Mouse (Mus musculus): Measurements from ENCODE around the gene Asna1.

Gene Asna1

DNA sequence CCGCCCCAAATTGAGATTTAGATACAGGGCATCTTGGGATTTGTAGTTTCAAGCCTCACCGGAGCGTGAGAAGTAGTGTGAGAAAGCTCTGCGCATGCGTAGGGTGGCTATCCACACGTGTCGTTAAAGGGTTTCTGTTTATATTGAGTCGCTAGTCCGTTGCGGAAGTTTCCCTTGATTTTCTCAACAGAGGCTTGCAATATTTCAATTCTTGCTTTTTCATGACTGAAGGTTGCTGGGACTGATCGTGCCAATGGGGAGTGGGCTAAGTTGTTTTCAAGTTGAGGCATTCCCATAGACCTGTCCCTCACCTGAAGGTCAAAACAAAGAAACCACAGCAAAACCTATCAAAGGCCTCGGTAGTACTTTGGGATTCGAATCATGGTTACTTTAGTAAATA is 9.7 kb upstream of the Asna1 start:
- peak; percentile 77 for DNase-seq

DNA sequence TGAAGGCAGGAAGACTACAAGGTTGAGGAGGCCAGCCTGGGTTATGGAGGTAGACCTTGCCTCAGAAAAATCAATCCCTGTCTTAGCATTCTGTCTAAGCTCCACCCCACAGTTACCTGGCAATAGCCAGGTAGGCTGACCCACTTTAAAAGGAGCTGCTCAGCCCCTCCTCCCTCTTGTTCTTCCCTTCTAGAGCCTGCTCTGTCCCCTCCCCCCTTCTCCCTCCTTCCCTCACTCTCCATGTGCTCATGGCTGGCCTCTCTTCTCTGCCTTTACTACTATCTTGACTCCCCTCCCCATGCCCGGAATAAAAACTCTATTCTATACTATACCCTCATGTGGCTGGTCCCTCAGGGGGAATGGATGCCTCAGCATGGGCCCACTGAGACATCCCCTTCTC is 8.8 kb upstream of the Asna1 start:
- DNase-seq, result peak; percentile 48

DNA sequence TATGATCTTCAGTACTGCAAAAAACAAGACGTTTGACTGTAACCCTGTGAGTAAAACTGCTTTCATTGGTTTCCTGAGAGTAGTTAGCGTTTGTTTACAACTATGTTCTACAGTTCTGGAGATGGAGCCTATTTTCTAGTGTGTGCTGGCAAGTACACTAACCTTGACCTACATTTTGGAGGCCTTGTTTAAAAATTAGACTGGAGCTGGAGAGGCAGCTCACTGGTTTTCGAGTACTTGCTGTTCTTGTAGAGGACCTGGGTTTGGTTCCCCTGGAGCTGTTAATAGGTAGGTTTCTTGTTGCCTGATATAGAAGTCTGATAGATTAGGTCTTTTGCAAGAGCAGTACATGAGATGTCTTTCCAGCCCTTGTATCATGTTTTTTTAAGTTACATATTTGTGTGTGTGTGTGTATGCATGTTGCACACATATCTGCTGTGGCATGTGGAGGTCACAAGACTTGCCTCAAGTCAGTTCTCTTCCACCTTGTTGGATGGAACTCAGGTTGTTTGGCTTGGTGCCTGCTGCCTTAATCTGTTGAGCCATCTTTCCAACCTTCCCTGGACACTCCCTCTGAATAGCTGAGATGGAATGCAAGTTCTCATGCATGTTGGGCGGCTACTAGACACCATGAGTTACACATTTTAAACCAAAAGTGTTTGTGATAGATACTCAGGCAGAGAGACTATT is 7.7 kb upstream of the Asna1 start:
- no peak for DNase-seq

DNA sequence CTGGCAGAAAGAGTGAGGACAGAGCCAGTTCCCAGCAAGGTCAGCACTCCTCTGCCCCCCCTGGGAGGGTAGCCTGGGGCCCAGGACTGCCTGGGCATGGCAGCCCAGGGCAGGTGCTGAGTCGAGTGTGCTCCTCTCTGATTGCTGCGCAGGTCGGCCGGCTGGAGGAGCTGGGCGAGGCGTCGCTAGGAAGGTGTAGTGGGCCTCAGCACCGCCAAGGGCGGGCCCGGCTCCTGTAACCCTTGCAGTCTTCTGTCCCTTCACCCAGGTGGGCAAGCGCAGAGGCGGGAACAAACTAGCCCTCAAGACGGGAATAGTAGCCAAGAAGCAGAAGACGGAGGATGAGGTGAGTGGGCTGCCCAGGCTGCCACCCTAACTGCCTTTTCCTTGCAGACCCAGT is 4.2 kb upstream of the Asna1 start:
- DNase-seq, result peak; percentile 49

DNA sequence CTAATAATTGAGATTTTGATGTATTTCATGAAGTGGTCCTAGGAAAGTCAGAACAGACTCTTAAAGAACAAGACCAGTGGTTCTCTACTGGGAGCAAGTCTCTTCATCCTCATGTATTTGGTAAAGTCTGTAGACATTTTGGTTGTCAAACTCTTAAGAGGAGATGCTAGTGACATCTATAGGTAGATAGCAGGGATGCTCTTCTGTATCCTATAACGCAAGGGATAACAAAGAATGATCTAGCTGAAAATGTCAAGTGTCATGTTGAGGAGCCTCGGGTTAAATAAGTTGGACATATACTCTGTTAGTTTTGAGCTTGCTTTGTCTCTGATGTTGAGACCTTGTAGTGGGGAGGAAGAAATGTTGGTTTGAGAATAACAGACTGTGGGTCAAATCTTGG is 2.8 kb upstream of the Asna1 start:
- no peak for DNase-seq

DNA sequence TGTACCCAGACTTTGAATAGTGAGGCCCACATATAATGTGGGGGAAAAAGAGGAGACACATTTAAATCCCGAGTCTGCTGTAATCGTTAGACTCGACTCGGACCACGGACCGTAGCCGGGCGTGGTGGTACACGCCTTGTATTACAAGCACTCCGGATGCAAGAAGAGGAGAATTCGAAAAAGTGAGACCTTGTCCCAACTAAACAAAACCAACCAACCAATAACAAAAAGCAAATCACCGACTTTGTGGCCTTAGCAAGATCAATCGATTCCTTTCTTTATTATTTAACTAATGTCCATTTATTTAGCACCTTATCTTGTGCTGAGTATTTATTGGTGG is 2.4 kb upstream of the Asna1 start:
- DNase-seq, result no peak

DNA sequence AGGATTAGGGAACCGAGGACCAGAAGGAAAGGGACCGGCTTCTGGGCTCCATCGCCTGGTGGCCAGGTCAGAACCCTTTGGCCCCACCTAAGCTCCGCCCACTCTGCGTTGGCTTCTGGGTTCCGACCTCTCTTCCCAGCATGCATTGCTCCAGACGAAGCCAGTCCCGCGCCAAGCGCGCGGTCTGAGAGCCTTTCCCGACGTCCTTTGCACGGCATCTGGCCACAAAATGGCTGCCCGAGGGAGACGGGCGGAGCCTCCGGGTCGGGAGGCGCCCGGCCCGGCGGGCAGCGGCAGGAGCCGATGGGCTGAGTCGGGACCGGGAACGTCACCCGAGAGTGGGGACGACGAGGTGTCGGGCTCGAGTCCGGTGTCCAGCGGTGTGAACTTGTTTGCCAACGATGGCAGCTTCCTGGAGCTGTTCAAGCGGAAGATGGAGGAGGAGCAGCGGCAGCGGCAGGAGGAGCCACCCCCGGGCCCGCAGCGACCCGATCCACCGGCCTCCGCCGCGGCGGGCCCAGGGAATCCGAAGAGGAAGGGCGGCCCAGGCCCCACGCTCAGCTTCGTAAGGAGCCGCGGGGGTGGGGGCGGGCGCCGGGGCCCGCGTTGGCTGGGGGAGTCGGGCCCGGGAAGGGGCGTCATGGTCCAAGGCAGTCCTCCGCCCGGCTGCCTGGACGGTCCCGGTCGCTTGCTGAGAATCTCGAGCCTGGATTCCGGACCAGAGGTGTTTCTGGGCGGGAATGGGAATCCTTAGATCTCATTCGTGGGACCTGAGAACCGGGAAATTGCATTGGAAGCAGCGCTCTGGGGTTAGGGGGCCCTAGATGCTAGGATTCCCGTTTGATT is 1.8 kb upstream of the Asna1 start, which contains the start of gene Trir:
Gene Trir (plus strand): TSS at position 154 of the 846 bp plus-strand sequence.
- DNase-seq, result peak; percentile 98

DNA sequence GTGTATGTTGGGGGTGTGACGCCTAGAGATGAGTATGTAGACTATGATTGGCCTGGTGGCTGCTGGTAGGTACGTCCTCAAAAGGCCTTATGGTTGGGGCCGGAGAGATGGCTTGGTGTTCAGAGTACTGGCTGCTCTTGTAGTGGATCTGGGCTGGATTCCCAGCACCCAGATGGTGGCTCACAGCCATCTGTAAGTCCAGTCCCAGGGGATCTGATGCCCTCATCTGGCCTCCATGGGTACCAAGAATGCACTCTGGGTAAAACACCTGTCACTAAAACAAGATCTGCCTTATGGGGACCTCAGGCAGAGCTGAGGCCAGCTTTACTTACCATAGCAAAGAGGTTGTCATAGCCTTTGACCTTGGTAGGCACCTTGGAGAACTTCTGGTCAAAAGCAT is 1.2 kb downstream of the Asna1 start:
- peak; percentile 50 for DNase-seq

DNA sequence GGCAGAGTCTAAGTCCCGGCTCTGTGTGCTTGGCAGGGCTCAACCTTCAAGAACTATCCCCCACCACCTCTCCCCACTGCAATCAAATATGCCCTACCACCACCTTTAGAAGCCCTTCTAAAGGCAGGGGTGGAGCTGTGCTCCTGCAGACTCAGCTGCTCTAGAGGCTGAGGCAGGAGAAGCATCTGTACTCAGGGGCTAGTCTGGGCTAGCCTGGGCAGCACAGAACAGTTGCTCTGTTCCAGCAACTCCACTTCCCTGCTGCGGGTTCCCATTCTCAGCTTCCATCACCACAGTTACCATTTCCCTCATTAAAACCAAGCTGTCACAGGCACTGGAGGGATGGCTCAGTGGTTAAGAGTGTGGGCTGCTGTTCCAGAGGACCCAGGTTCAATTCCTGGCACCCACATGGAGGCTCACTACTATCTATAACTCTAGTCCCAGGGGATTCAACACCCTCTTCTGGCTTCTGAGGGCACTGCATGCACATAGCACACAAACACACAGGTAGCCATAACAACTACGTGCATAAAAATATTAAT is 3.5 kb downstream of the Asna1 start:
- DNase-seq, result no peak

DNA sequence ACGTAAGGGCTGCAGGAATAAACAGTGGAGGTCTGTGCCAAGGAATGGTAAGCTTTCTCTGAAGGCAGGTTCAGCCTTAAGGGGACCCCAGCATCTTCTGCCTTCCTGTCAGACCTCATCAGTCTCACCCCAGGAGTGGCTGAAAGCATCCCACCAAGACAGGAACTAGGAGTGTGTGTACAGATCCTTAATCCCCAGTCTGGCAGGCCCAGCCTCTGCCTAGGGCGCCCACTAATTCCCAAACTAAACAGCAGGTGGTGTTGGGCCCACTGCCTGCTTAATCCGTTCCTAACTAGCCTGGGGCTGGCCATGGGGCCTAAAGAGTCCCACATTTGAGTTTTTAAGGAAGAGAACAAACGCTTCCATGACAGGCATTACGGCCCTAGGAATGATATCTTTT is 7.9 kb downstream of the Asna1 start:
- DNase-seq, result no peak

DNA sequence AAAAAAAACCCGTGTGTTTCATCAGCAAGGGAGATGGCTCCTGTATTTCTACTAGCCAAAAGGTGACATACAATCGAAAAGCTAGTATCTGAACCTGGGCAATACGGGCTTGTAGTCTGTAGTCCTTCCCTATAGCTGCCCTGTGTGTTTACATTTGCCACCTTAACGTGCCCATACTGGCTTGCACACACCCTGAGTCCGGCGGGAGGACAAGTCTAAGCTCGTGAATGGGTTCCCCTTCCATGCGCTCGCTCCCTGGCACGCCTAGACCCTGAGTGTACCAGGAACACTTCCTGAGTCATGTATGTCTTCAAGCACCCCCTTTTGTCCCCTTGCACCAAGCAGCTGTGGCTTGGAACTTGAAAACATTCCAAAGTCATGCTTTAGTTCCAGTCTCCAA is 8.4 kb downstream of the Asna1 start:
- peak; percentile 10 for DNase-seq

DNA sequence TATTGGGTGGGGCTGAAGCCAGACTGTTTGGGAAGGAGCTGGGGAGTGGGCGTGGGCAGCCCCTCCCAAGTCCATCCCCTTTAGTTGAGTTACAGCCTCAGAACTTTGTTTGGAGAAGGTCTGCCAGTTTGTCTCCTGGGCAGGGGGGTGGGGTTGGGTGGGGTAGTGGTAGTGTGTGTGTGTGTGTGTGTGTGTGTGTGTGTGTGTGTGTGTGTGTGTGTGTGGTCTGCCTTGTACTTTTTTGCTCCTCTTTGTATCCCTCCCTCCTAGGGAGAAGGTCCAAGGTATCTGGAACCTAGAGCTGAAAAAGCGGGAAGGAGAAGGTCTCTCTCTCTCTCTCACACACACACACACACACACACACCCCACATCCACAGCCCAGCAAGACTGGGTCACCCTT is 10.7 kb downstream of the Asna1 start, which contains the start of gene Best2:
Gene Best2 (minus strand): TSS at position 101 of the 400 bp plus-strand sequence.
- no peak for DNase-seq

DNA sequence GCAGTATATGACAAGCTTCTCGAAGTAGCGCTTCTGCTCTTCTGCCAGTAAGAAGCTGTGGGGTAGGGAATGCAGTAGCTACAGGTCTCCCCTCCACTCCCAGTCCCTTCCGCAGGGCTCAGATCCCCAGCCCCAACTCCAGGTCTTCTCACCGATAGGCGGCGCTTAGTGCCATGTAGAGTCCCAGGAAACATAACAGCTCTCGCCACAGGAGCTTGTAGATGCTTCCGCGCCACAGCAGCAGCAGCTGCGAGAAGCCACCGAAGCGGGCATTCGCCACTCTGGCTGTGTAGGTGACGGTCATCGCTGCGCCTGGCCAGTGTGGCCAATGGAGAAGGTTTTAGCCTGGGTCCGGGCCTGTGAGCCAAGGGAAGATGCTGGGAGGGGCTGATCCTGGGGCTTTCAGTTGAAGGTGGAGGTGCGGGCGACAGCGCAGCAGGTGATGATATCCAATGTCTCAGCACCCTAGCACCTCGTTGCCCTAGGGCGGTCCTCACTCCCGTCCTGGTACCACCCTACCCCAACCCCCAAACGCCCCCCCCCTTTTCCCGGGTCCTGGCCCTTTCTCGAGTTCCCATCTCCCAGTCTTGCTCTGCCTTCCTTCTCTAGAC is 11.7 kb downstream of the Asna1 start:
- DNase-seq, result peak; percentile 78

DNA sequence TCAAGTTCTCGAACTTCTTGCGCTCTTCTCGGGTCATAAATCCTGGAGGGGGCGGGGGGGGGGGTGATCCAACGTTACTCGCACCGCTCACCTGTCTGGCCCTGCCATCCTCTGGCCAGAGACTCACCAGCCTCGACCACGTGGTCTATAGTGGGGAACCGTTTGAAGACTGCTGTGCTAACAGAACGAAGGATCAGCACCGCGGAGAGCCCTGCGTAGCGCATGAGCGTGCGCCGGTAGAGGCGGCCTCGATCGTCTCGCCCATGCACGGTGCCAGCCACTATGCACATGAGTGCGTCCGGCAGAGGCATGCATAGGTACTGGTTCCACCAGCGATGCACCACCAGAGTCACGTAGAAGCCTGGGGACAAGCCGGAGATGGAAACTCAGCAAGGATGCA is 13.8 kb downstream of the Asna1 start:
- no peak for DNase-seq

DNA sequence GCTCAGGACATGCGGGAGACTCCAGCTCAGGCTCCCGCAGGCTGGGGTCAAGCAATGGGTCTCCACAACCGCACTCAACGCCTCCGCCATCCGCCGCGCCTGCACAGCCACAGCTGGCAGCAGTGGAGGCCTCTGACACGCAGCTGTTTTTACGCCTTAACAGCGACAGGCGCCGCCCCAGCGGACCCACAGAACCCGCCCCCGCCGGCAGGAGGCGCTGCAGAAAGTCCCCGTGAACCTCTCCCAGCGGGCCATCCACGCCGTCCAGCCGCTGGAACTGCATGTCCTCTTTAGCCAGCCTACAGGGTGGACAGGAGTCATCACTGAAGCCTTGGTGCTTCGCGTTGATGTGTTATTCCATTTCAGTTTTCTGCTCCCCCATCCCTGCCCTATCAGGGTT is 17.4 kb downstream of the Asna1 start:
- peak; percentile 8 for DNase-seq

DNA sequence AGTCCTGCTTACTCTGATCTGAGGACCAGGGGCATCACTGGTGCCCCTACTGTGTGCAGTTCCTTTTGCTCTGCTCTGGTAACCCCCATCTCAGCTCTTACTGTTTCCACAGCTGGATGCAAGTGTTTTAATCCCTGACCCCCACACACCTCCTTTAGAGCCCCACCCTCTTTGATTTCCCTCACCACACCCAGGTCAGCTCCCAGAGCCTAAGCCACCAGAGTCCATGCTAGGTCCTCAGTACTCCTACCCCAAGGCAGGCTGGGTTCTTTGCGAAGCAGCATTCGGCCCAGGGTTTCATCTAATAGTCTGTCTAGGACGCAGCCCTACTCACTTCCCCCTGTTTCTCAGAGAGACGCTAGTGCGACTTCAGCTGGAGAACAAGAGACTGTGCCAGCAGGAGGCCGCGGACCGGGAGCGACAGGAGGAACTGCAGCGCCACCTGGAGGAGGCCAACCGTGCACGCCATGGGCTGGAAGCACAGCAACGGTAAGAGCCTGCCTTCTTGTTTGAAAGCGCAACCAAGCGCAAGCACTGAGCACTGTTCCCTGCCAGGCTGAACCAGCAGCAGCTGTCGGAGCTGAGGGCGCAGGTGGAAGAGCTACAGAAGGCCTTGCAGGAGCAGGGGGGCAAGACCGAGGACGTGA is 27.3 kb downstream of the Asna1 start:
- DNase-seq, result peak; percentile 95

DNA sequence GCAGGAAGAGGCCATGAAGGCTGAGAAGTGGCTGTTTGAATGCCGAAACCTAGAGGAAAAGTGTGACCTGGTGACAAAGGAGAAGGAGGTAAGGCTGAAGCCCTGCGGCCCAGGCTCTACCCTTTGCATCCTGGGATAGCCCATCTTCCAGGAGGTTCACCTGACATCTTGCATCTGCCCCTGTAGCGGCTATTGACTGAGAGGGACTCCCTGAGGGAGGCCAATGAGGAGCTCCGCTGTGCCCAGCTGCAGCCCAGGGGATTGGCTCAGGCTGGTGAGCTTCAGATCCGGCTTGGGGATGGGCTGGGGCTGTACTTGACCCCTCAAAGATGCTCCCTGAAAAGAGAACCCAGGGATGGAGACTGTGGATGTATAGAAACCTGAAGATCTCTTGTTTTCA is 28.1 kb downstream of the Asna1 start:
- DNase-seq, result peak; percentile 28

DNA sequence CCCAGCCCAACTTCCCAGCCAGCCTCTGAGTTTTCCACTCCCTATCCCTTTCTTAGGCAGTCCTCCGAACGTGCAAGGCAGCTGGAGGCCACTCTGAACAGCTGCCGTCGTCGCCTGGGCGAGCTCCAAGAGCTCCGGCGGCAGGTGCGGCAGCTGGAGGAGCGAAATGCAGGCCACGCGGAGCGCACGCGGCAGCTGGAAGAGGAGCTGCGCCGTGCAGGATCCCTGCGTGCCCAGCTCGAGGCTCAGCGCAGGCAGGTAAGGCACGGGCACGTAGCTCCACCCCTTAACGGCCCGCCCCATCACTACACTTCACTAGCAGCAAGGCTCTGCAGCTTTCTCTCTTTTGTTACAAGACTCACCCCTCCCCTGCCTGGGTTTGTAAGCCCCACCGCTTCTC is 29.4 kb downstream of the Asna1 start:
- DNase-seq, result peak; percentile 33

DNA sequence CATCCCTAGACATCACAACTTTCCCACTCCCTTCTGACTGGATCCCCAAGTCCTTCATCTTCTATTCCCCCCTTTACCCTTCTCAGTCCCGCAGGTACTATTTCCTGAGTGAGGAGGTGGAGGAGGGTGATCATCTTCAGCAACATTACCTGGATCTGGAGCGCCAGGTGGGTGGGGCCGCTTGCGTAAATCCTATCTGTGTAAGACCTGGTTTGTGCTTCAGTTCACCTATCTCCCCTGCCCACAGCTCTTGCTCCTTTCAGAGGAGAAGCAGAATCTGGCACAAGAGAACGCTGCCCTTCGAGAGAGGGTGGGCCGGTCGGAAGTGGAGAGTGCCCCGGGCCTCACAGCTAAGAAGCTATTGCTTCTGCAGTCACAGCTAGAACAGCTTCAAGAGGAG is 30.7 kb downstream of the Asna1 start:
- peak; percentile 32 for DNase-seq

DNA sequence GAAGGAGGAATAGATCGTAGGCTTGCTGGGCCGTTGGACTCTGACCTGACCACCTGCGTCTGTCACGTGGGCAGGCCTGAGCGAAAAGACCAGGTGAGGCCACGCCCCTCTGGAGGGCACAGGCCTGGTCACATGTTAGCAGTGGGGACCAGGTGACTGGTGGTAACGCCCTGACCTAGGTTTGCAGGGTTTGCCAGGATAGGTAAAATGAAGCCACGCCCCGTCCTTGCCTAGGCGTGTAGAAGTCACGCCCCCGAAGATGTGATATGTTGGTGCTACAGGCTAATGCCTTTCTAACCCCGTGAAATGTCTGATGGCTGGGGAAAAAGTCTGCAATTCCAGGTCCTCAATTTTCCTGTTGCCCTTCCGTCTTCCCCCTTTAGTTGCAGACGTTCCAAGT is 34.2 kb downstream of the Asna1 start:
- DNase-seq, result peak; percentile 88

DNA sequence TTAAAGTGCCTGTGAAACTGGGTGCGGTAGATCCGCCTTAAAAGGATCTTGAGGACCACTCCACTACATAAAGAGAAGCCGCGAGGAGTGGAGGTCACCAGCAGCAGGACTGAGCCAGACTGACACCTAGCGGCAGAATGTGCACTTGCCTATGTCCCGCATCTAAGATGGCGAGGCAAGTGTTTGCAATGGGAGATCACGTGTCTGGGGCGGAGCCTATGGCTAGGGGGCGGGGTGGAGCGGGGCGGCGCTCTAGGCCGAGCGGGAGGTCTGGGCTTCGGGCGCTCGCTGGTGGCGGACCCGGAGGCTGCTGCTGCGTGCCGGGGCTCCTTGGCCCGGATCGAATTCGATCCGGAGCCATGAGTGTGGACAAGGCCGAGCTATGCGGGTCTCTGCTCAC is 34.7 kb downstream of the Asna1 start, which contains the start of gene Hook2:
Gene Hook2 (plus strand): TSS at position 255 of the 400 bp plus-strand sequence.
- DNase-seq, result peak; percentile 97

DNA sequence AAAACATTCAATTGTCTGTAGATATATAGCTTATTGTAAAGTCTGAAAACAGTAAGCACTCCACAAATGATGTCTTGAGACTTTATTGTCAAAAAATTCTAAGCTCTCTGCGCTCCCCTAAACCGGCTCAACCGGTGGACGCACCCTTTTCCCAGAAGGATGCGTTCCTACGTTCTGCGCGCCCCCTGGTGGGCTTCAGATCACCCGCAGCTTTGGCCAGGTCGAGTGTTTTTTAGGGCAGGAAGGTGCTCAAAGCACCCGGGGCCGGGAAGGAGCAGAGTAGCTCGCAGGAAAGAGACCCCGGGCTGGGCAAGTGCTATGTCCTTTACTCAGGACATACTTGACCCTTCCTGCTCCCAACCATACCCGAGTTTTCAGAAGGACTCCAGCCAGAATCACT is 35.3 kb downstream of the Asna1 start:
- DNase-seq, result peak; percentile 90

DNA sequence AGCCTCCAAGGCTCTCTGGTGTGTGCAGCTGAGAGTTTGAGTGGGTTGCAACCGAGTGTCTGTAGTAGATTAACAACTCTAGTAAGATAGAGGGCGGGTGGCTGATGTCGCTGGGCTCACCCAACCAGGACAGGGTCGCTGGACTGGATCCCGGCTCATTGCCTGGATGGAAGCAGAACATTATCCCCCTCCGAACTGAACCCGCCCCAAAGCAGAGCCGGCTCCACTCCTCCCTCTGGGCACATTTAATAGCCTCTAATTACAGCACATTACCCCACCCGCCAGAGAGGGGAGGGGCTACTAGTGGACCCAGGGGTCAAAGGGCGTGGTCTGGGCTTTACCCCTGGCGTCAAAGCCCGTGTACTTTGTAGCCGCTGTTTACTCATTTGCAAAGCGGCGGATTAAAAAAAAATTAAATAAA is 35.8 kb downstream of the Asna1 start:
- DNase-seq, result peak; percentile 79
